Mouse (Mus musculus) bone marrow, adult 2 months (tissue): ENCODE results near the gene Coro1c. TPM values are rescaled to one million over a fixed set of nuclear protein-coding genes. Genes with fewer than 3 reads are reported as not detected.

Experiments used
- H3K27ac ChIP-seq: fragments of 200-500 bp; 2 replicates; pipeline ENCODE4 v1.5.1; 2012; ENCODE audit warnings: low read depth, mild to moderate bottlenecking, control low read depth, inconsistent platforms, low read length; ENCODE audit not compliant: control insufficient read depth, poor library complexity, insufficient read depth
- H3K4me1 ChIP-seq: fragments of 200-500 bp; 2 replicates; pipeline ENCODE4 v1.6.1; 2011; ENCODE audit warnings: low read length; ENCODE audit not compliant: control insufficient read depth, insufficient read depth
- H3K4me3 ChIP-seq: fragments of 200-500 bp; replicated peaks from 2 replicates; pipeline ENCODE3; 2011; ENCODE audit warnings: mild to moderate bottlenecking, low read depth, low read length, control low read depth; ENCODE audit not compliant: control insufficient read depth
- CTCF ChIP-seq: fragments of 200-500 bp; IDR thresholded peaks from 2 replicates; pipeline ENCODE4 v1.5.1; 2011; ENCODE audit warnings: low read length, control low read depth; ENCODE audit not compliant: control insufficient read depth, insufficient read depth
- POLR2A ChIP-seq: fragments of 200-500 bp; IDR thresholded peaks from 2 replicates; pipeline ENCODE4 v1.6.1; 2011; ENCODE audit warnings: low read depth, mild to moderate bottlenecking, control low read depth, low read length, borderline replicate concordance; ENCODE audit not compliant: control insufficient read depth
- WGBS: fragments of 180-500 bp; shearing (Covaris S2); methylation state at CpG from one replicate; pipeline ENCODE4 v1.1.7; 2018; 5-methylcytosine and 5-hydroxymethylcytosine counted together
- polyA plus RNA-seq: library from polyadenylated mRNA; stranded (reverse); fragments of >200 nt; gene quantifications from 2 replicates; pipeline ENCODE4 v1.2.4, GENCODE M21; 2011; ENCODE audit warnings: low replicate concordance; ENCODE audit not compliant: missing spikeins, insufficient read depth, insufficient read length

Coro1c gene
- 26.5 and 52.7 TPM in 2 replicates for polyA plus RNA-seq

GRCm38 (mm10) chr5:113908592-113909441 is at the start of gene Coro1c:
TSS of gene Coro1c (minus strand) at chr5:113908758.
- H3K27ac ChIP-seq: peak within 1 kb of the TSS; percentile 98
- under 1% methylated on average over 68 of the region's 68 CpGs for WGBS
- H3K4me3 ChIP-seq: peak within 1 kb of the TSS; percentile 71
- TF ChIP-seq POLR2A (peak; percentile 77; the same call in 1 of the 2 replicates), CTCF (peak; percentile 83)
- H3K4me1 ChIP-seq: no peaks in the 10 kb centered on the region; the same call in 1 of the 2 replicates

DNA sequence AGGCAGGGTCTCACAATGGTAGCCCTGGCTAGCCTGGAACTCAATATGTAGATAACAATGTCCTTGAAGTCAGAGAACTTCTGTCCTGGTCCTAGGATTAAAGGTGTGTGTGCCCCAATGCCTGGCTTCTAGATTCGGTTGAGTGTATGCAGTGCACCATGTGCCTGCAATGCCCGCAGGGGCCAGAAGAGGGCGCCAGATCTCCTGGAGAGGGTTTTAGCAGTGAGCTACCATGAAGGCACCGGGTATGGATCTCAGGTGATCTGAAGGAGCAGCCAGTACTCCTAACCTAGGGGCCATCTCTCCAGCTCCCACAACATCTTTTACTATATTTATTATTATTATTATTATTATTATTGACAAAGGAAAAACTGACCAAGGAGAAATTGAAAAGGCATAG is 48.0 kb upstream of the Coro1c start:
- WGBS: 4% methylated on average over 4 of the region's 4 CpGs
- TF ChIP-seq CTCF (peak; percentile 94), POLR2A (no peak)
- H3K4me1 ChIP-seq: no peaks in the 10 kb centered on the region; the same call in 1 of the 2 replicates

GRCm38 (mm10) chr5:113955691-113956090 is 47.1 kb upstream of the Coro1c start:
- 80% methylated on average over 8 of the region's 8 CpGs for WGBS
- H3K27ac ChIP-seq: no peak overlapping the region
- H3K4me3 ChIP-seq: no peak overlapping the region
- TF ChIP-seq CTCF (no peak), POLR2A (no peak)
- H3K4me1 ChIP-seq: no peaks in the 10 kb centered on the region; the same call in 1 of the 2 replicates

More for the DNA sequence above, 48.0 kb upstream of the Coro1c start:
- no peak overlapping the region for H3K27ac ChIP-seq
- no peak overlapping the region for H3K4me3 ChIP-seq

GRCm38 (mm10) chr5:113955281-113955680 is 46.7 kb upstream of the Coro1c start:
- 85% methylated on average over 5 of the region's 5 CpGs for WGBS
- Histone ChIP-seq H3K4me3 (no peak overlapping the region), H3K4me1 (no peaks in the 10 kb centered on the region; the same call in 1 of the 2 replicates), H3K27ac (no peak overlapping the region)
- TF ChIP-seq POLR2A (no peak), CTCF (no peak)

- WGBS: 15% methylated on average over 7 of the region's 7 CpGs
- Histone ChIP-seq H3K4me3 (no peak overlapping the region), H3K27ac (no peak overlapping the region), H3K4me1 (no peaks in the 10 kb centered on the region; the same call in 1 of the 2 replicates)
- TF ChIP-seq CTCF (peak; percentile 92), POLR2A (no peak)
Observed at GRCm38 (mm10) chr5:113954421-113954820, 45.9 kb upstream of the Coro1c start.

DNA sequence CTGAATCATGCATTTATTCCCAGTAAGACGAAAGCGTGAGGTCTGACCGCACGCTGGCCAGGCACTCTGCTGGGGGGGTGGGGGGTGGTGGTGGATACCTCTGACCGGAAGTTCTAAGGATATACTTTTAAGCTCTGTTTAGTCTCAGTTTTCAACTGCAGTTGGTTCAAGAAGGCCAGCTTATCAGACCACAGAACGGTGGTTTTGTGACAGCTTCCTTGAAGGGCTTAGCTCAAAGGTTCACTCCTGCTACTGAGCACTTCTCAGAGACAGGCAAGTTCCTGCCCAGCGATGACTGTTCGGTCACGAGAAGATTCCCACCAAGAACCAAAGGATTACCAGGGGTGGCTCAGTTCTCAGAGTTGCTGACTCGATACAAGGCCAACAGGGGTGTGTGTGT is 44.0 kb upstream of the Coro1c start:
- Histone ChIP-seq H3K4me3 (no peak overlapping the region), H3K27ac (peak overlapping the region; percentile 52; the same call in 1 of the 2 replicates), H3K4me1 (no peaks in the 10 kb centered on the region; the same call in 1 of the 2 replicates)
- TF ChIP-seq POLR2A: no peak
- TF ChIP-seq CTCF: no peak
- 8% methylated on average over 10 of the region's 10 CpGs for WGBS

DNA sequence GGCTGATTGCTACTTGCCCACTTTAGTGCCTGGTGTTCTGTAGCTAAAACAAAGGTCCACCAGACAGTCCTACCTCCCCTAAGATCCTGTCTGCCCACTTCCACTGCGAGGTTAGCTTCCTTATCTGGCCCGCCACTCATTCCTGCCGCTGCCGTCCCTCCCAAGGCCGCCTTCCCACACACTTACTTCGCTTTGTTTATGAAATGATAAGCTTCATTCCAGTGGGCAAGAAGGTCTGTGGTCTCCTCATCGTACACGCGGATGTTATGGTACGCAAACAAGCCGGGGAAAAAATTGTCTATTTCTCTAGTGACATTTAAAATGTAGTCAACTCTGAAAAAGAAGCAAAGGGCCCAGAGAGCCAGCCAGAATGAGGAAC is 43.1 kb upstream of the Coro1c start:
- TF ChIP-seq POLR2A: no peak
- no peak for TF ChIP-seq CTCF
- Histone ChIP-seq H3K27ac (no peak overlapping the region), H3K4me1 (no peaks in the 10 kb centered on the region; the same call in 1 of the 2 replicates), H3K4me3 (no peak overlapping the region)
- 8% methylated on average over 11 of the region's 11 CpGs for WGBS
